Mouse (Mus musculus): ENCODE measurements around the gene Olfr657.

Gene Olfr657

GRCm38 (mm10) chr7:104624494-104624893 lies at the start of gene Olfr657:
Gene Olfr657, plus strand, starts transcription at chr7:104624794.
- DNase-seq (ENCODE audit: low spot score) = no peak

- no peak for DNase-seq (ENCODE audit: low spot score)
Measured at GRCm38 (mm10) chr7:104577014-104577413, 47.6 kb upstream of the Olfr657 start, which contains the start of gene Olfr653. Gene Olfr653, plus strand, starts transcription at chr7:104577314.

- no peak for DNase-seq (ENCODE audit: low spot score)
Measured at GRCm38 (mm10) chr7:104580846-104581245, 43.7 kb upstream of the Olfr657 start.

GRCm38 (mm10) chr7:104581429-104581828 lies 43.2 kb upstream of the Olfr657 start:
- DNase-seq (ENCODE audit: low spot score) = no peak

GRCm38 (mm10) chr7:104586725-104587124 lies 37.9 kb upstream of the Olfr657 start, which contains the start of gene Olfr654:
Gene Olfr654, plus strand, starts transcription at chr7:104587025.
- DNase-seq (ENCODE audit: low spot score) = no peak

GRCm38 (mm10) chr7:104588274-104588673 lies 36.3 kb upstream of the Olfr657 start:
- no peak for DNase-seq (ENCODE audit: low spot score)

- DNase-seq (ENCODE audit: low spot score) = no peak
Measured at GRCm38 (mm10) chr7:104601679-104602078, 22.9 kb upstream of the Olfr657 start, which contains the start of gene Olfr655. Gene Olfr655, minus strand, starts transcription at chr7:104601779.

GRCm38 (mm10) chr7:104603173-104603572 lies 21.4 kb upstream of the Olfr657 start:
- peak; percentile 12 for DNase-seq (ENCODE audit: low spot score)

- DNase-seq (ENCODE audit: low spot score) = no peak
Measured at GRCm38 (mm10) chr7:104604727-104605126, 19.9 kb upstream of the Olfr657 start.

GRCm38 (mm10) chr7:104613655-104614054 lies 10.9 kb upstream of the Olfr657 start, which contains the start of gene Olfr656:
Gene Olfr656, plus strand, starts transcription at chr7:104613955.
- DNase-seq (ENCODE audit: low spot score) = no peak

- peak; percentile 21 for DNase-seq (ENCODE audit: low spot score)
Measured at GRCm38 (mm10) chr7:104646841-104647482, 22.4 kb downstream of the Olfr657 start, which contains the start of gene Olfr658. Gene Olfr658, minus strand, starts transcription at chr7:104647305.

- no peak for DNase-seq (ENCODE audit: low spot score)
Measured at GRCm38 (mm10) chr7:104666453-104666852, 41.9 kb downstream of the Olfr657 start, which contains the start of gene Olfr659. Gene Olfr659, plus strand, starts transcription at chr7:104666753.

- DNase-seq (ENCODE audit: low spot score) = no peak
Measured at GRCm38 (mm10) chr7:104686201-104686600, 61.6 kb downstream of the Olfr657 start, which contains the start of gene Olfr661. Gene Olfr661, plus strand, starts transcription at chr7:104686501.
